Mouse (Mus musculus) lung, adult 2 months (tissue): ENCODE data around the gene Olfr981.

ENCODE experiments used
- CTCF ChIP-seq: fragments of 200-500 bp; IDR thresholded peaks from 2 replicates; pipeline ENCODE4 v1.5.1; 2011; ENCODE audit warnings: mild to moderate bottlenecking, low read length, control low read depth; ENCODE audit not compliant: insufficient read depth
- POLR2A ChIP-seq: fragments of 200-500 bp; IDR thresholded peaks from 2 replicates; pipeline ENCODE4 v1.6.1; 2011; ENCODE audit warnings: low read depth, mild to moderate bottlenecking, control low read depth, low read length, borderline replicate concordance; ENCODE audit errors: extremely low read depth

DNA sequence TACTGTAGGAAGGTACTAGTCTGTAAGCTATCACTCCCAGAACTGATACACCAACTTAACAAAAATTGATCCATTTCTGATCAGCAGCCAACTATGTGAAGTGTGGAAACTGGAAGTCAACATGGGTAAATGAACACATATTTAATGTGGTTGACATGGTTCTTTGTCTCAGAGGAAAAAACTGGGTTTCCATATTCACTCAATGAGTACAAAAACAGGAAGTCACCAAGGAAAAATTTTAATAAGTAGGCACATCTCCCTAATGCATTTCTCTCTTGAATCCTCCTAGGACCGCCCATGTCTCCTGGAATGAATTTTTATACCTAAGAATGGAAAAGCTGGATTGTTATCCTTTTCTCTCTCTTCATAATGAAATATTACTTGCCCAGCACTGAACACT lies 11.8 kb upstream of the Olfr981 start, which contains the start of gene Olfr980:
- TF ChIP-seq CTCF (no peak), POLR2A (no peak)
